Mouse (Mus musculus) small intestine, adult 2 months (tissue): Measurements from ENCODE around the gene Ak5.

Source experiments
- CTCF ChIP-seq: fragments of 200-500 bp; IDR thresholded peaks from 2 replicates; pipeline ENCODE4 v1.5.1; 2012; ENCODE audit warnings: low read depth, mild to moderate bottlenecking, control low read depth, inconsistent platforms, low read length, moderate library complexity, mixed read lengths; ENCODE audit not compliant: insufficient replicate concordance, insufficient read length; ENCODE audit errors: extremely low read depth
- POLR2A ChIP-seq: fragments of 200-500 bp; IDR thresholded peaks from 2 replicates; pipeline ENCODE4 v1.6.1; 2012; ENCODE audit warnings: low read depth, mild to moderate bottlenecking, control low read depth, inconsistent platforms, low read length, moderate library complexity

DNA sequence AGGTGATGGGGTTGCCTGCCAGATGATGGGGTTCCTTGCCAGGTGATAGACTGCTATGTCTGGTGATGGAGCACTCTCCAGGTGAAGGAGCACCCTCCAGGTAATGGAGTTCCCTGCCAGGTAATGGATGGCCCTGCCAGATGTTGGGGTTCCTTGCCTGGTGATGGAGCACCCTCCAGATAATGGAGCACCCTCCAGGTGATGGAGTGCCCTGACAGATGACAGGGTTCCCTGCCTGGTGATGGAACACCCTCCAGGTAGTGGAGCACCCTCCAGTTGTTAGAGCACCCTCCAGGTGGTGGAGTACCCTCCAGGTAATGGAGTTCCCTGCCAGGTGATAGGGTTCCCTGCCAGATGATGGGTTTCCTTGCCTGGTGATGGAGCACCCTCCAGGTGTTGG lies 104.3 kb downstream of the Ak5 start:
- TF ChIP-seq POLR2A, result no peak
- TF ChIP-seq CTCF, result no peak
